Mouse (Mus musculus) gastrocnemius, adult 18-20 months (tissue): ENCODE data around the gene Col4a1. TPM values are rescaled to one million over a fixed set of nuclear protein-coding genes. Genes with fewer than 3 reads are reported as not detected.

ENCODE experiments used
- DNase-seq: peaks from one replicate; pipeline ENCODE4 v3.0.0; 2021; ENCODE audit warnings: low spot score
- total RNA-seq, 2 experiments: library from RNA; stranded (reverse); gene quantifications; 2 replicates each; pipeline ENCODE4 v1.2.3; 2021

The Col4a1 gene
- total RNA-seq, 2 experiments from 2014 or later: 66.5 to 81.6 TPM

- DNase-seq: no peak
Measured at GRCm38 (mm10) chr8:11182148-11182484, 130.5 kb downstream of the Col4a1 start.

DNA sequence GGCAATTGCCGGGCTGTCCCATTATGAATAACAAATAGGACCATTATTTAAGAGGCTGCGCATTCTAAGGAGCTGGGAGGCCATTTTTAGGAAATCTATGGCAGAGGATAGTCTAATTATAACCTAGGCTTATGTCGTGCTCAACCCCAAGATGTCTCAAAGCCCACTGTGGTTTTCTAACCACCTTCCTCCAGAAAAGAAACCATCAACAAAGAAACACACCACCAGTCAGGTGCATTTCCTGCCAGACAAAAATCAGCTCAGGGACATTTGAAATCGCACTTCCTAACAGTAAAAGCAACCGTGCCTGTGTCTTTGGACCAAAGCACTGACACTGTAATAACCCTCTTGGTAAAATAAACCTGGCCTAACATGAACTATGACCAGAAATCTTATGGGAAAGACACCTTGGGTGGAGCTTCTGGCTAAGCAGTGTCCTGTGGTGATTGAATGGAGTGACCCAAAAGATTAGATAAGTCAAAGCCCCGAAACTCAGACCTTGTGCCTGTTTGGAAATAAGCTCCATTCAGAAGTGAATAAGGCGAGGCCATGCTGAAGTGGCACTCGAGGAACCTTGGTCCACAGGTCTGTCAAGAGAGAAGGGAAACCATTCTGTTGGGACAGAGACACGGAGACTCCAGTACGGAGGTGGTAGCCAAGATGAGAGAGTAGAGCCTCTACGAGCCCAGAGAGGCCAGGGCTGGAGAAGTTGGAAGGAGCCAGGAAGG lies 131.0 kb downstream of the Col4a1 start:
- no peak for DNase-seq

- DNase-seq: no peak
Measured at GRCm38 (mm10) chr8:11179869-11180268, 132.8 kb downstream of the Col4a1 start.

GRCm38 (mm10) chr8:11176393-11176792 lies 136.2 kb downstream of the Col4a1 start:
- no peak for DNase-seq

- DNase-seq: peak; percentile 88
Measured at GRCm38 (mm10) chr8:11173284-11174191, 139.1 kb downstream of the Col4a1 start.

GRCm38 (mm10) chr8:11171526-11171925 lies 141.1 kb downstream of the Col4a1 start:
- DNase-seq: peak; percentile 91

GRCm38 (mm10) chr8:11169383-11169782 lies 143.2 kb downstream of the Col4a1 start:
- DNase-seq: no peak

DNA sequence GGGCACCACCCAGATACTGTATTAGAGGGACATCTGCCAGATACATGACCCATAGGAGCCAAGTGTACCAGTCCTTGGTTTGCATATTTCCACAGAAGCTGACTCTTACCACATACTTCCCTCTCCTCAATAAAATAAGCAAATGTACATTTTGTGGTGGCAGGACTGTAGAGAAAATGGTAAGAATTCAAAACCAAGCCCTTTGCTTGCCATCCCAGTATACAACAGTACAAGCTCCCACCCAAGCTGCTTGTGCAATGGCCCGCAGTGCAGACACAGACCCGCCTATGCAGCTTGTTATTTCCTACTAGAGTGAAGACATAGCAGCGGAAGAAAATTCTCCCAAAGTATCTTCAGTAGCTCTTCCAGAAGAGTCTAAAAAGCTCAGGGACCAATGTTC lies 143.8 kb downstream of the Col4a1 start:
- DNase-seq: no peak

DNA sequence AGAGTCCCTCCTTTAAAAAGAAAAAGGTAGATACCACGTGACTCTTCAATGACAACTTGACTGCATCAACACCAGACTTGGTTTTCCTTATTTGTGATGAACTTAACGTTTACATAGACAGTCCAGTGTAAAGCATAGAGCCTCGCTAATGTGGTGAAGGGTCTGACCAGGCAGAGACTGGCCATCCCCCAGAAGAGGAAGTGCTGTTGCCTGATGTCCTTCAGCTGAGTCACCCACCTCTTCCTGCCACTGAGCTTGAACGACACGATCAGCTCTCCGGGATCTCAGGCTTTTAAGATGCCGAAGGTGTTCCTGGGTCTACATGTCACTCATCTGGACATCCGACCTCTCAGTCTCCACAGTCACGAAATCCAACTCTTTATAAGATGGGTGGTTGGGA lies 144.7 kb downstream of the Col4a1 start:
- DNase-seq: no peak

- no peak for DNase-seq
Measured at GRCm38 (mm10) chr8:11165592-11165991, 147.0 kb downstream of the Col4a1 start.

GRCm38 (mm10) chr8:11156319-11156692 lies 156.3 kb downstream of the Col4a1 start:
- no peak for DNase-seq

- peak; percentile 34 for DNase-seq
Measured at GRCm38 (mm10) chr8:11155579-11156318, 156.9 kb downstream of the Col4a1 start.

GRCm38 (mm10) chr8:11150268-11150667 lies 162.4 kb downstream of the Col4a1 start:
- DNase-seq: no peak

- DNase-seq: peak; percentile 47
Measured at GRCm38 (mm10) chr8:11149201-11149810, 163.3 kb downstream of the Col4a1 start.

DNA sequence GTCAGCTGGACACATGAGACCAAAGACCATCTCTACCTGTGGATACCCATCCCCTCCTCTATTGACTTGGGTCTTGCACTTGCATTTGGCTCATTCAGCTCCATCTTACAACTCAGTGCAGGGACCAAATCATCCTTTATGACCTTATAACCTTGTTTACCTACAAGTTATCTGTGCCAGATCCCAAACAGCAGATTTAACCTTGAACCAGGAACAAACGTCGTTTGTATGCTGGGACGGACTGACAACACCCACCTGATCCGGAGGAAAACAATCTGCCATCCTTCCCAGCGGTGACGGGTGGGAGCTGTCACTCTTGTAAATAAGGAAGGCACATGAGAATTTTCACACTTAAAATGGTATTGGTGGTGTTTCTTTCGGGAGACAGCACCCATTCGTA lies 163.8 kb downstream of the Col4a1 start:
- no peak for DNase-seq

Other genes with a start within 250 kb of the Col4a1 start
- 10 to 100 TPM; 37.4 to 50.2 TPM for gene Col4a2, start within 50 bp of the Col4a1 start, total RNA-seq
- 1 to 10 TPM; 2.5 to 4.6 TPM for gene Rab20, start 165.9 kb upstream of the Col4a1 start, total RNA-seq
- gene Naxd, start 184.7 kb upstream of the Col4a1 start, total RNA-seq: 10 to 100 TPM; 25.4 to 26.0 TPM
- gene Cars2, start 238.0 kb upstream of the Col4a1 start, total RNA-seq: 10 to 100 TPM; 13.6 to 15.4 TPM
- 10 to 100 TPM; 11.6 to 14.4 TPM for gene Ing1, start 242.7 kb upstream of the Col4a1 start, total RNA-seq